12 mouse cellular contexts compared by ENCODE assay signal in the genomic region with DNA sequence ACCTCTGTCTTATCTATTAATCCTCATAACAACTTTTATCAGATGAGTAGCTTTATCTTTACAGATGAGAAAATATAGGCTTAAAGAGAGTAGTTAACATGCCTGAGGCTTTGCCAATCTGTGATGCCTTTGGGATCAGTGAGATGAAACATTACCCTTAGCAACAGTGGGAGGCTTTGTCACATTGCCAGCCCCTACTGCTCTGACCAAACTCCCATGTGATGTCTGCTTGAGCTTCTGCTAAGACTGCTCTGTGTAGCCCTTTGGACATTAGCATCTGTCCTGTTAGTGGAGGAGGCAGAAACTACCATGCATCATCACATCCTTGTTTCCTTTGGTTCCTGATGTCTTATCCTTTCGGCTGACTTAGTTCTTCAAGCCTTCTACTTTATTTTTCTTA. TPM values are rescaled to one million over a fixed set of nuclear protein-coding genes. Genes with fewer than 3 reads are reported as not detected.
A peak's percentile ranks its signal among the peaks of the same experiment; 100 is the strongest.
DNase-seq lines count a peak whose midpoint lies in the region; ATAC-seq and TF ChIP-seq lines count a peak whose summit lies in the region.
"Had no signal": no experiment of that assay in that cellular context is flagged by ENCODE, and none has a peak within 500 bp of the region (broad histone marks: within the 10 kb centered on the region; RNA-seq: fewer than 3 reads in every experiment).

No protein-coding gene starts in this region.

- 94% methylated on average over 1 of the region's 1 CpGs for WGBS in forebrain, postnatal 0 days
- WGBS in forebrain, embryonic 12.5 days: 86% methylated on average over 1 of the region's 1 CpGs
- 76% methylated on average over 1 of the region's 1 CpGs for WGBS in kidney, postnatal 0 days

- H3K4me1 ChIP-seq in forebrain, postnatal 0 days (ENCODE audit: insufficient read depth): no peaks in the 10 kb centered on the region
- no peaks in the 10 kb centered on the region for H3K4me1 ChIP-seq in forebrain, embryonic 12.5 days
- H3K4me1 ChIP-seq in kidney, postnatal 0 days (replicated peaks; ENCODE audit: insufficient read depth, low read length): no peaks in the 10 kb centered on the region

- no peaks in the 10 kb centered on the region for H3K36me3 ChIP-seq in forebrain, postnatal 0 days (ENCODE audit: insufficient read depth)
- no peaks in the 10 kb centered on the region for H3K36me3 ChIP-seq in forebrain, embryonic 12.5 days (replicated peaks)
- no peaks in the 10 kb centered on the region for H3K36me3 ChIP-seq in kidney, postnatal 0 days (ENCODE audit: insufficient read depth, low read length)
- H3K36me3 ChIP-seq: liver, embryonic 13.5 days; neural tube, embryonic 13.5 days had no signal

- no peak overlapping the region for H3K9ac ChIP-seq in forebrain, postnatal 0 days
- H3K9ac ChIP-seq in forebrain, embryonic 12.5 days: no peak overlapping the region
- H3K9ac ChIP-seq in kidney, postnatal 0 days (ENCODE audit: low read depth, low read length): no peak overlapping the region
- H3K9ac ChIP-seq: liver, embryonic 13.5 days; neural tube, embryonic 13.5 days had no signal

- no peaks in the 10 kb centered on the region for H3K27me3 ChIP-seq in forebrain, postnatal 0 days (ENCODE audit: insufficient read depth, low read length)
- H3K27me3 ChIP-seq in forebrain, embryonic 12.5 days: peaks cover 4% of the 10 kb centered on the region; the same call in 1 of the 2 replicates
- no peaks in the 10 kb centered on the region for H3K27me3 ChIP-seq in kidney, postnatal 0 days (ENCODE audit: insufficient read depth, low read length)
- H3K27me3 ChIP-seq: liver, embryonic 13.5 days; neural tube, embryonic 13.5 days had no signal

- no peak for TF ChIP-seq CTCF in forebrain, postnatal 0 days (IDR thresholded peaks at IDR 0.05; ENCODE audit: low read depth)
- no peak for TF ChIP-seq CTCF in layer of hippocampus, adult 2 months (conservative IDR thresholded peaks at IDR 0.05)
- no peak for TF ChIP-seq CTCF in kidney, postnatal 0 days (IDR thresholded peaks at IDR 0.05; ENCODE audit: low read depth)

- no peak overlapping the region for H3K27ac ChIP-seq in forebrain, postnatal 0 days (ENCODE audit: low read depth, low read length)
- no peak overlapping the region for H3K27ac ChIP-seq in forebrain, embryonic 12.5 days
- H3K27ac ChIP-seq in layer of hippocampus, adult 2 months: peak overlapping the region; percentile 53
- no peak overlapping the region for H3K27ac ChIP-seq in kidney, postnatal 0 days
- H3K27ac ChIP-seq: liver, embryonic 13.5 days; neural tube, embryonic 13.5 days had no signal

- peak; percentile 21 for DNase-seq in forebrain, postnatal 0 days
- peak; percentile 26 to 47 for DNase-seq in layer of hippocampus, adult 2 months (ENCODE audit: low spot score in 2 of 2)
- DNase-seq in layer of hippocampus, postnatal 14 days (ENCODE audit: low spot score in 2 of 2): no peak
- DNase-seq in NIH3T3 (ENCODE audit: low read depth): peak; percentile 84
- peak; percentile 40 for DNase-seq in kidney, postnatal 0 days (ENCODE audit: low spot score)
- DNase-seq: heart, adult 18-20 months; heart, postnatal 36 days; liver, embryonic 13.5 days had no signal

- H3K4me2 ChIP-seq in forebrain, postnatal 0 days (ENCODE audit: low read depth): no peak overlapping the region
- H3K4me2 ChIP-seq in forebrain, embryonic 12.5 days: no peak overlapping the region
- H3K4me2 ChIP-seq in kidney, postnatal 0 days (ENCODE audit: low read length): no peak overlapping the region
- H3K4me2 ChIP-seq: liver, embryonic 13.5 days; neural tube, embryonic 13.5 days had no signal

- no peaks in the 10 kb centered on the region for H3K9me3 ChIP-seq in forebrain, postnatal 0 days (ENCODE audit: low read length)
- no peaks in the 10 kb centered on the region for H3K9me3 ChIP-seq in forebrain, embryonic 12.5 days
- no peaks in the 10 kb centered on the region for H3K9me3 ChIP-seq in kidney, postnatal 0 days (replicated peaks; ENCODE audit: low read length)
- H3K9me3 ChIP-seq: liver, embryonic 13.5 days; neural tube, embryonic 13.5 days had no signal

- no peak overlapping the region for H3K4me3 ChIP-seq in forebrain, postnatal 0 days (ENCODE audit: low read depth, low read length)
- H3K4me3 ChIP-seq in forebrain, embryonic 12.5 days (replicated peaks): no peak overlapping the region
- no peak overlapping the region for H3K4me3 ChIP-seq in layer of hippocampus, adult 2 months
- H3K4me3 ChIP-seq in kidney, postnatal 0 days (replicated peaks; ENCODE audit: low read depth, low read length): no peak overlapping the region
- H3K4me3 ChIP-seq: erythroblast, embryonic 14.5 days; liver, embryonic 13.5 days; neural tube, embryonic 13.5 days had no signal

- ATAC-seq in forebrain, postnatal 0 days: no peak
- no peak for ATAC-seq in forebrain, embryonic 12.5 days (ENCODE audit: low FRiP score)
- ATAC-seq in kidney, postnatal 0 days (replicated peaks; ENCODE audit: low FRiP score, low read depth): 0 out of 2 replicates have a peak, but pooled peaks have one; percentile 17
- no peak for ATAC-seq in inflammation-experienced regulatory T-cells, adult 6 months

RNA-seq across cellular contexts. Expression of gene Ahcyl2, which starts 7.8 kb away (rescaled TPM):
- 44.6 and 48.3 TPM in 2 replicates for total RNA-seq in forebrain, postnatal 0 days (2014; rRNA removed)
- polyA plus RNA-seq in forebrain, postnatal 0 days (2015; fragmentation: Nextera tagmentation; extraction: Ambion mirVana): 9.0 and 13.6 TPM in 2 replicates
- polyA plus RNA-seq in forebrain, embryonic 12.5 days (2016; fragmentation: Nextera tagmentation; extraction: Ambion mirVana): 14.7 and 18.6 TPM in 2 replicates
- total RNA-seq in layer of hippocampus, adult 2 months (2021): 100 to 1,000 TPM; 237 to 264 TPM
- total RNA-seq in layer of hippocampus, postnatal 14 days (2021): 100 to 1,000 TPM; 160 to 162 TPM
- polyA plus RNA-seq in kidney, postnatal 0 days (2015; fragmentation: Nextera tagmentation; extraction: Ambion mirVana): 18.5 and 18.7 TPM in 2 replicates
- 10 to 100 TPM; 28.9 to 79.9 (median 60.8) TPM for polyA plus RNA-seq in inflammation-experienced regulatory T-cells, adult 6 months (2017; shearing (Covaris generic))

RNA-seq across cellular contexts. Expression of gene Smo, which starts 40.3 kb away (rescaled TPM):
- total RNA-seq in forebrain, postnatal 0 days (2014; rRNA removed): 28.0 and 38.2 TPM in 2 replicates
- 4.4 and 8.3 TPM in 2 replicates for polyA plus RNA-seq in forebrain, postnatal 0 days (2015; fragmentation: Nextera tagmentation; extraction: Ambion mirVana)
- 45.1 and 48.4 TPM in 2 replicates for polyA plus RNA-seq in forebrain, embryonic 12.5 days (2016; fragmentation: Nextera tagmentation; extraction: Ambion mirVana)
- total RNA-seq in layer of hippocampus, adult 2 months (2021): 10 to 100 TPM; 16.5 to 18.5 TPM
- total RNA-seq in layer of hippocampus, postnatal 14 days (2021): 10 to 100 TPM; 12.9 to 14.4 TPM
- polyA plus RNA-seq in kidney, postnatal 0 days (2015; fragmentation: Nextera tagmentation; extraction: Ambion mirVana): 26.4 and 27.5 TPM in 2 replicates
- polyA plus RNA-seq in inflammation-experienced regulatory T-cells, adult 6 months (2017; shearing (Covaris generic)): not detected

Comparison
In these comparisons a context has a peak if more than half of its experiments do, and no peak if none do; other contexts are left out.
1. DNase-seq: peak in forebrain, postnatal 0 days (single experiment), layer of hippocampus, adult 2 months (2 of 2), NIH3T3 (single experiment) and kidney, postnatal 0 days (single experiment); none in layer of hippocampus, postnatal 14 days (0 of 2).